ENCODE assay signal across 8 mouse cellular contexts in genomic region chr12:17690564-17691281, GRCm38 (mm10). TPM values are rescaled to one million over a fixed set of nuclear protein-coding genes. Genes with fewer than 3 reads are reported as not detected.
A peak's percentile ranks its signal among the peaks of the same experiment; 100 is the strongest.
DNase-seq lines count a peak whose midpoint lies in the region; ATAC-seq and TF ChIP-seq lines count a peak whose summit lies in the region.

Gene Hpcal1 (plus strand): TSS chr12:17690856.

- peak within 1 kb of the TSS; percentile 68 for H3K9ac ChIP-seq in heart, embryonic 11.5 days (ENCODE audit: low read depth, low read length)
- peak within 1 kb of the TSS; percentile 88 for H3K9ac ChIP-seq in kidney, embryonic 16.5 days (replicated peaks; ENCODE audit: low read length)

- H3K27ac ChIP-seq in heart, embryonic 11.5 days (ENCODE audit: low read depth, low read length) = no peak within 1 kb of the TSS
- H3K27ac ChIP-seq in kidney, embryonic 16.5 days (ENCODE audit: low read length) = peak within 1 kb of the TSS; percentile 75

- peak within 1 kb of the TSS; percentile 91 for H3ac ChIP-seq in C2C12 (ENCODE audit: control insufficient read depth, insufficient read length, low read depth)

- peak; percentile 47 for DNase-seq in brain, embryonic 18.5 days (ENCODE audit: low read depth, low spot score)
- DNase-seq in liver = peak; percentile 95
- peak; percentile 83 to 92 for DNase-seq in monocyte, adult 2 months (ENCODE audit: low read depth in 1 of 2, low spot score in 2 of 2)
- peak; percentile 85 to 86 for DNase-seq in spleen, postnatal 14 days (ENCODE audit: low spot score in 2 of 2)

- H3K4me1 ChIP-seq in erythroblast, embryonic 14.5 days (ENCODE audit: control insufficient read depth) = peaks cover 21% of the 10 kb centered on the region
- no peaks in the 10 kb centered on the region for H3K4me1 ChIP-seq in heart, embryonic 11.5 days (ENCODE audit: control insufficient read depth, insufficient read depth, low read length)
- H3K4me1 ChIP-seq in kidney, embryonic 16.5 days (ENCODE audit: insufficient read depth, low read length) = peaks cover 35% of the 10 kb centered on the region

- H3K79me3 ChIP-seq in C2C12 (ENCODE audit: low read depth) = peaks cover 48% of the 10 kb centered on the region

- H3K4me2 ChIP-seq in heart, embryonic 11.5 days = peak within 1 kb of the TSS; percentile 87
- peak within 1 kb of the TSS; percentile 73 for H3K4me2 ChIP-seq in kidney, embryonic 16.5 days (replicated peaks; ENCODE audit: low read depth, low read length)

- ATAC-seq in heart, embryonic 11.5 days (replicated peaks; ENCODE audit: insufficient number of reproducible peaks, low FRiP score, low TSS enrichment) = peak; percentile 91
- ATAC-seq in kidney, embryonic 16.5 days (ENCODE audit: low FRiP score, low TSS enrichment) = peak; percentile 91

- WGBS in heart, embryonic 11.5 days (ENCODE audit: insufficient replicate concordance) = under 1% methylated on average over 57 of the region's 72 CpGs
- WGBS in kidney, embryonic 16.5 days = under 1% methylated on average over 67 of the region's 72 CpGs

- H3K36me3 ChIP-seq in C2C12 (ENCODE audit: control insufficient read depth, insufficient read depth) = no peaks in the 10 kb centered on the region
- H3K36me3 ChIP-seq in erythroblast, embryonic 14.5 days (ENCODE audit: control insufficient read depth) = no peaks in the 10 kb centered on the region
- no peaks in the 10 kb centered on the region for H3K36me3 ChIP-seq in heart, embryonic 11.5 days (ENCODE audit: control insufficient read depth, insufficient read depth, low read length)
- H3K36me3 ChIP-seq in kidney, embryonic 16.5 days (ENCODE audit: insufficient read depth, low read length) = no peaks in the 10 kb centered on the region

- peak within 1 kb of the TSS; percentile 89 for H3K4me3 ChIP-seq in C2C12 (ENCODE audit: insufficient read depth, poor library complexity, severe bottlenecking)
- H3K4me3 ChIP-seq in erythroblast, embryonic 14.5 days (replicated peaks) = peak within 1 kb of the TSS; percentile 67
- peak within 1 kb of the TSS; percentile 60 for H3K4me3 ChIP-seq in heart, embryonic 11.5 days (ENCODE audit: low read depth, low read length)
- H3K4me3 ChIP-seq in kidney, embryonic 16.5 days (ENCODE audit: low read length) = peak within 1 kb of the TSS; percentile 80

- no peaks in the 10 kb centered on the region for H3K27me3 ChIP-seq in C2C12 (ENCODE audit: control insufficient read depth, insufficient read depth, insufficient read length)
- H3K27me3 ChIP-seq in erythroblast, embryonic 14.5 days (ENCODE audit: control insufficient read depth) = peaks cover 40% of the 10 kb centered on the region
- no peaks in the 10 kb centered on the region for H3K27me3 ChIP-seq in heart, embryonic 11.5 days (ENCODE audit: control insufficient read depth, insufficient read depth, low read length)
- no peaks in the 10 kb centered on the region for H3K27me3 ChIP-seq in kidney, embryonic 16.5 days (ENCODE audit: insufficient read depth, low read length)

- TF ChIP-seq CTCF in C2C12 (IDR thresholded peaks at IDR 0.05; ENCODE audit: control insufficient read depth, insufficient read depth, insufficient read length) = no peak

- peaks cover 51% of the 10 kb centered on the region for H3K79me2 ChIP-seq in C2C12 (ENCODE audit: control insufficient read depth, insufficient read depth)

- H3K9me3 ChIP-seq in erythroblast, embryonic 14.5 days (ENCODE audit: control insufficient read depth, low read length) = peaks cover 2% of the 10 kb centered on the region; the same call in 1 of the 2 replicates
- no peaks in the 10 kb centered on the region for H3K9me3 ChIP-seq in heart, embryonic 11.5 days (replicated peaks; ENCODE audit: control insufficient read depth, low read length)
- H3K9me3 ChIP-seq in kidney, embryonic 16.5 days (ENCODE audit: low read length) = no peaks in the 10 kb centered on the region

TF ChIP-seq in C2C12, 6 proteins besides CTCF, POLR2A, EP300 and RAD21:
- no peak for TF ChIP-seq MYOD1 (IDR thresholded peaks at IDR 0.05; ENCODE audit: control insufficient read depth, insufficient read length, low read depth)
- TF ChIP-seq USF1 (IDR thresholded peaks at IDR 0.05; ENCODE audit: low read depth) = no peak
- no peak for TF ChIP-seq FOSL1 (IDR thresholded peaks at IDR 0.05; ENCODE audit: insufficient read depth, low read length, poor library complexity, severe bottlenecking)
- no peak for TF ChIP-seq MAX (IDR thresholded peaks at IDR 0.05)
- TF ChIP-seq CEBPB (IDR thresholded peaks at IDR 0.05; ENCODE audit: low read depth) = no peak
- no peak for TF ChIP-seq MYOG (IDR thresholded peaks at IDR 0.05; ENCODE audit: control insufficient read depth, extremely low read depth, insufficient read length)

RNA-seq across cellular contexts. Expression of gene Hpcal1, which starts in this region (rescaled TPM):
- polyA plus RNA-seq in C2C12 (2012; fragmentation: generic; extraction: Trizol) = 114 TPM
- 0.07 and 0.10 TPM in 2 replicates for polyA plus RNA-seq in erythroblast, embryonic 14.5 days (2012)
- polyA plus RNA-seq in heart, embryonic 11.5 days (2014; fragmentation: Nextera tagmentation; extraction: Ambion mirVana) = 22.1 and 22.9 TPM in 2 replicates
- 59.3 and 62.0 TPM in 2 replicates for polyA plus RNA-seq in kidney, embryonic 16.5 days (2015; fragmentation: Nextera tagmentation; extraction: Ambion mirVana)

Comparison
In these comparisons a context has a peak if more than half of its experiments do, and no peak if none do; other contexts are left out.
1. RNA of gene Hpcal1 (polyA plus RNA-seq): 114 TPM in C2C12 (single experiment), 59.3 to 62.0 TPM in kidney, embryonic 16.5 days and 22.1 to 22.9 TPM in heart, embryonic 11.5 days; 0.07 to 0.10 TPM in erythroblast, embryonic 14.5 days; every median in the first group is over 10 times any median in the second.
2. Peak in every context shown above with its lines, with median percentiles within 50 percentile points of each other: H3K4me3 ChIP-seq and DNase-seq.